Mouse (Mus musculus) liver, postnatal 0 days (tissue): ENCODE measurements around the gene Dapk3. TPM values are rescaled to one million over a fixed set of nuclear protein-coding genes. Genes with fewer than 3 reads are reported as not detected.
A peak's percentile ranks its signal among the peaks of the same experiment; 100 is the strongest.
"Not testable (repeated sequence)": the region's sequence is repeated elsewhere in the genome, so short reads cannot be mapped to it uniquely, and the experiment has no call there.

Experiments
- ATAC-seq: fragments of 200-750 bp; cut with Nextera tagmentation; 2 replicates; pipeline ENCODE4 v1.8.0; 2017; ENCODE audit warnings: mild to moderate bottlenecking, moderate library complexity
- DNase-seq: peaks from one replicate; pipeline ENCODE4 v3.0.0-alpha.2; 2016
- H3K27ac ChIP-seq: fragments of 300-500 bp; sonication (generic); 2 replicates; pipeline ENCODE4 v1.5.1; 2014; ENCODE audit warnings: antibody characterized with exemption, moderate library complexity, mild to moderate bottlenecking, low read depth
- H3K27me3 ChIP-seq: fragments of 300-500 bp; sonication (generic); 2 replicates; pipeline ENCODE4 v1.6.1; 2014; ENCODE audit warnings: low read length, control low read depth, mixed read lengths; ENCODE audit not compliant: insufficient read depth
- H3K36me3 ChIP-seq: fragments of 300-500 bp; sonication (generic); replicated peaks from 2 replicates; pipeline ENCODE4 v1.6.1; 2014; ENCODE audit warnings: mild to moderate bottlenecking, control low read depth, low read length, moderate library complexity, mixed read lengths; ENCODE audit not compliant: insufficient read depth
- H3K4me1 ChIP-seq: fragments of 300-500 bp; sonication (generic); 2 replicates; pipeline ENCODE4 v1.6.1; 2014; ENCODE audit warnings: antibody characterized with exemption, mild to moderate bottlenecking, control low read depth; ENCODE audit not compliant: insufficient read depth
- H3K4me2 ChIP-seq: fragments of 300-500 bp; sonication (generic); 2 replicates; pipeline ENCODE4 v1.6.1; 2014; ENCODE audit warnings: low read depth, mild to moderate bottlenecking, low read length, moderate library complexity, mixed read lengths
- H3K4me3 ChIP-seq: fragments of 300-500 bp; sonication (generic); 2 replicates; pipeline ENCODE4 v1.5.1; 2014; ENCODE audit warnings: low read depth, low read length
- H3K9ac ChIP-seq: fragments of 300-500 bp; sonication (generic); replicated peaks from 2 replicates; pipeline ENCODE4 v1.6.1; 2014; ENCODE audit warnings: mild to moderate bottlenecking, moderate library complexity
- H3K9me3 ChIP-seq: fragments of 300-500 bp; sonication (generic); 2 replicates; pipeline ENCODE4 v1.6.1; 2016; ENCODE audit warnings: mild to moderate bottlenecking, control low read depth, low read length, mixed read lengths
- CTCF ChIP-seq: sonication (generic); IDR thresholded peaks from 2 replicates; pipeline ENCODE4 v1.5.1; 2016; ENCODE audit warnings: antibody characterized with exemption, low read depth
- EP300 ChIP-seq: IDR thresholded peaks from 2 replicates; pipeline ENCODE4 v1.6.1; 2016; ENCODE audit warnings: antibody characterized with exemption, low read depth, mild to moderate bottlenecking
- WGBS: fragments of 180-500 bp; shearing (Covaris S2); extraction: QIAGEN DNeasy Blood & Tissue Kit; methylation state at CpG from one replicate; pipeline ENCODE4 v1.1.7; 2014; ENCODE audit not compliant: insufficient replicate concordance; 5-methylcytosine and 5-hydroxymethylcytosine counted together
- polyA plus RNA-seq: library from polyadenylated mRNA; unstranded; fragments of >200 nt; fragmentation: Nextera tagmentation; extraction: Ambion mirVana; gene quantifications from 2 replicates; pipeline ENCODE4 v1.2.1, GENCODE M21; 2015

Gene Dapk3
- polyA plus RNA-seq, 1 experiment from 2014 or later = 15.3 TPM

- 83% methylated on average over 5 of the region's 5 CpGs for WGBS
- 0 out of 2 replicates have a peak, but pooled peaks cover 2% of the 10 kb centered on the region for H3K27me3 ChIP-seq
- no peak for ATAC-seq
- H3K9me3 ChIP-seq = peaks cover 3% of the 10 kb centered on the region; the same call in 1 of the 2 replicates
- no peak overlapping the region for H3K9ac ChIP-seq
- TF ChIP-seq EP300 (no peak), CTCF (peak; percentile 49)
- H3K27ac ChIP-seq = no peak overlapping the region
- no peaks in the 10 kb centered on the region for H3K4me1 ChIP-seq
- no peaks in the 10 kb centered on the region for H3K36me3 ChIP-seq
- no peak overlapping the region for H3K4me3 ChIP-seq
- DNase-seq = no peak
- H3K4me2 ChIP-seq = no peak overlapping the region
Observed at GRCm38 (mm10) chr10:81210154-81210553, 27.3 kb downstream of the Dapk3 start.

- no peak for DNase-seq
- WGBS = 73% methylated on average over 6 of the region's 6 CpGs
- no peak for TF ChIP-seq CTCF
- no peak for TF ChIP-seq EP300
- H3K4me2 ChIP-seq = no peak overlapping the region
- ATAC-seq = no peak
- H3K27ac ChIP-seq = no peak overlapping the region
- no peak overlapping the region for H3K4me3 ChIP-seq
- 0 out of 2 replicates have a peak, but pooled peaks cover 2% of the 10 kb centered on the region for H3K27me3 ChIP-seq
- no peak overlapping the region for H3K9ac ChIP-seq
- no peaks in the 10 kb centered on the region for H3K36me3 ChIP-seq
- H3K4me1 ChIP-seq = no peaks in the 10 kb centered on the region
- no peaks in the 10 kb centered on the region for H3K9me3 ChIP-seq
Observed at GRCm38 (mm10) chr10:81216260-81216659, 33.5 kb downstream of the Dapk3 start.

- TF ChIP-seq CTCF = no peak
- no peak for TF ChIP-seq EP300
- Histone ChIP-seq H3K9me3 (no peaks in the 10 kb centered on the region), H3K4me1 (peaks cover 3% of the 10 kb centered on the region; the same call in 1 of the 2 replicates), H3K4me3 (no peak overlapping the region), H3K9ac (no peak overlapping the region), H3K36me3 (no peaks in the 10 kb centered on the region), H3K27me3 (0 out of 2 replicates have a peak, but pooled peaks cover 2% of the 10 kb centered on the region), H3K27ac (no peak overlapping the region), H3K4me2 (no peak overlapping the region)
- no peak for DNase-seq
- no peak for ATAC-seq
- 79% methylated on average over 6 of the region's 6 CpGs for WGBS
Observed at GRCm38 (mm10) chr10:81216810-81217209, 34.0 kb downstream of the Dapk3 start.

GRCm38 (mm10) chr10:81217267-81217666 lies 34.5 kb downstream of the Dapk3 start:
- ATAC-seq, H3K4me1 ChIP-seq, H3K27ac ChIP-seq, H3K4me3 ChIP-seq, H3K9ac ChIP-seq, H3K36me3 ChIP-seq, H3K4me2 ChIP-seq, DNase-seq, H3K9me3 ChIP-seq, H3K27me3 ChIP-seq: not testable (repeated sequence)
- 10% methylated on average over 1 of the region's 1 CpGs for WGBS
- peak; percentile 72 for TF ChIP-seq CTCF

GRCm38 (mm10) chr10:81217964-81218363 lies 35.2 kb downstream of the Dapk3 start:
- Histone ChIP-seq H3K4me2 (no peak overlapping the region), H3K27me3 (0 out of 2 replicates have a peak, but pooled peaks cover 2% of the 10 kb centered on the region), H3K36me3 (no peaks in the 10 kb centered on the region), H3K9me3 (no peaks in the 10 kb centered on the region), H3K27ac (no peak overlapping the region), H3K4me1 (peaks cover 3% of the 10 kb centered on the region; the same call in 1 of the 2 replicates), H3K4me3 (no peak overlapping the region), H3K9ac (no peak overlapping the region)
- TF ChIP-seq EP300 (no peak), CTCF (peak; percentile 92)
- WGBS = 17% methylated on average over 7 of the region's 7 CpGs
- peak; percentile 84 for DNase-seq
- ATAC-seq = peak; percentile 59

GRCm38 (mm10) chr10:81221402-81222015 lies 38.7 kb downstream of the Dapk3 start:
- Histone ChIP-seq H3K9me3 (no peaks in the 10 kb centered on the region), H3K4me3 (no peak overlapping the region), H3K36me3 (no peaks in the 10 kb centered on the region), H3K27ac (no peak overlapping the region), H3K9ac (no peak overlapping the region), H3K27me3 (no peaks in the 10 kb centered on the region), H3K4me1 (peaks cover 3% of the 10 kb centered on the region; the same call in 1 of the 2 replicates), H3K4me2 (no peak overlapping the region)
- DNase-seq (no peak), ATAC-seq (no peak)
- 53% methylated on average over 5 of the region's 5 CpGs for WGBS
- TF ChIP-seq CTCF (no peak), EP300 (no peak)

GRCm38 (mm10) chr10:81223731-81224130 lies 40.9 kb downstream of the Dapk3 start:
- ATAC-seq, H3K4me3 ChIP-seq, H3K4me1 ChIP-seq, H3K9me3 ChIP-seq, H3K9ac ChIP-seq, H3K27ac ChIP-seq, DNase-seq, H3K27me3 ChIP-seq, H3K36me3 ChIP-seq, H3K4me2 ChIP-seq: not testable (repeated sequence)
- WGBS = 60% methylated on average over 2 of the region's 2 CpGs
